Mouse (Mus musculus): ENCODE results near the gene Dcp1b. TPM values are rescaled to one million over a fixed set of nuclear protein-coding genes. Genes with fewer than 3 reads are reported as not detected.

Gene Dcp1b
- polyA plus RNA-seq, 1 experiment from 2014 or later = 11.5 TPM

- Histone ChIP-seq H3K4me1 (ENCODE audit: control insufficient read depth, insufficient read depth, low read length) (no peaks in the 10 kb centered on the region), H3K27ac (ENCODE audit: low read length) (no peak overlapping the region), H3K27me3 (ENCODE audit: control insufficient read depth, insufficient read depth, low read length) (no peaks in the 10 kb centered on the region), H3K36me3 (ENCODE audit: control insufficient read depth, insufficient read depth, low read length) (no peaks in the 10 kb centered on the region), H3K4me3 (ENCODE audit: low read depth, low read length) (no peak overlapping the region), H3K4me2 (replicated peaks; ENCODE audit: low read depth, low read length) (no peak overlapping the region), H3K9ac (replicated peaks; ENCODE audit: low read depth, low read length) (no peak overlapping the region), H3K9me3 (ENCODE audit: control insufficient read depth, low read depth, low read length) (no peaks in the 10 kb centered on the region; the same call in 1 of the 2 replicates)
- no peak for ATAC-seq (ENCODE audit: insufficient number of reproducible peaks, insufficient read depth, low FRiP score, low read depth)
- 43% methylated on average over 21 of the region's 21 CpGs for WGBS
These were observed 66.0 kb downstream of the Dcp1b start for GRCm38 (mm10) chr6:119240871-119241705.

DNA sequence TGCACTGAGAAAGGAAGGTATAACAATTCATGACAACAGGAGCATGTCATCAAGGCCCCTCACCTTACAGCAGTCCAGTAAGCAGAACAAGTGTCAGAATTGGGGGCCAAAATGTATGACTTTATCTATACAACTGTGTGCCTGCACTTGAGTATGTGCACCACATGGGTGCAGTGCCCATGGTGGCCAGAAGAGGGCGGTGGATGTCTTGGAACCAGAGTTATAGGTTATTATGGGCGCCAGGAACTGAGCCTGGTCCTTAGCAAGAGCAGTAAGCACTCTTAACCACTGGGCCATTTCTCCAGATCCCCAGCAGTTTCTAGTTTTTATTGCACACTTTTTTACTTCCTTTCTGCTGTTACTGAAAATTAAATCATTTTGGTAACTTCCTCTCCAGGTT lies 71.0 kb downstream of the Dcp1b start:
- no peak overlapping the region for H3K4me3 ChIP-seq (ENCODE audit: low read depth, low read length)
- H3K9me3 ChIP-seq (ENCODE audit: control insufficient read depth, low read depth, low read length) = no peaks in the 10 kb centered on the region; the same call in 1 of the 2 replicates
- H3K4me1 ChIP-seq (ENCODE audit: control insufficient read depth, insufficient read depth, low read length) = no peaks in the 10 kb centered on the region
- no peak for ATAC-seq (ENCODE audit: insufficient number of reproducible peaks, insufficient read depth, low FRiP score, low read depth)
- H3K4me2 ChIP-seq (replicated peaks; ENCODE audit: low read depth, low read length) = no peak overlapping the region
- H3K36me3 ChIP-seq (ENCODE audit: control insufficient read depth, insufficient read depth, low read length) = no peaks in the 10 kb centered on the region
- WGBS = 59% methylated on average over 2 of the region's 2 CpGs
- H3K27ac ChIP-seq (ENCODE audit: low read length) = no peak overlapping the region
- no peak overlapping the region for H3K9ac ChIP-seq (replicated peaks; ENCODE audit: low read depth, low read length)
- H3K27me3 ChIP-seq (ENCODE audit: control insufficient read depth, insufficient read depth, low read length) = no peaks in the 10 kb centered on the region

DNA sequence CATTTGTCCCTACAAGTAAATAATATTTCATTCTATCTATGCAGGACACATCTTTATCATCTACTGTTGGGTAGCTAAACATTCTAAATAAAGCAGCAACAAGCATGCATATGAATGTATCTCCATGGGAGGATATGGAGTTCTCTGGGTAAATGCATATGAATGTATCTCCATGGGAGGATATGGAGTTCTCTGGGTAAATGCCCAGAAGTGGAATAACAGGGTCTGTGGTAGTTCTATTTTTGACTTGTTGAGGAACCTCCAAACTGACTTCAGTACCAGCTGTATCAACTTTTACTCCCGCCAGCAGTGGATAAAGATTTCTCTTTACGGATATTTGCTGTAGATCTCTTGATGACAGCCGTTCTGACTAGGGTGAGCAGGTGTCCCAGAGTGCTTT lies 73.5 kb downstream of the Dcp1b start:
- Histone ChIP-seq H3K36me3 (ENCODE audit: control insufficient read depth, insufficient read depth, low read length) (no peaks in the 10 kb centered on the region), H3K4me3 (ENCODE audit: low read depth, low read length) (no peak overlapping the region), H3K9me3 (ENCODE audit: control insufficient read depth, low read depth, low read length) (no peaks in the 10 kb centered on the region; the same call in 1 of the 2 replicates), H3K27me3 (ENCODE audit: control insufficient read depth, insufficient read depth, low read length) (no peaks in the 10 kb centered on the region), H3K27ac (ENCODE audit: low read length) (no peak overlapping the region), H3K9ac (replicated peaks; ENCODE audit: low read depth, low read length) (no peak overlapping the region), H3K4me2 (replicated peaks; ENCODE audit: low read depth, low read length) (no peak overlapping the region), H3K4me1 (ENCODE audit: control insufficient read depth, insufficient read depth, low read length) (no peaks in the 10 kb centered on the region)
- ATAC-seq (ENCODE audit: insufficient number of reproducible peaks, insufficient read depth, low FRiP score, low read depth) = no peak
- WGBS = 79% methylated on average over 3 of the region's 3 CpGs

GRCm38 (mm10) chr6:119249726-119250125 lies 74.7 kb downstream of the Dcp1b start:
- ATAC-seq (ENCODE audit: insufficient number of reproducible peaks, insufficient read depth, low FRiP score, low read depth) = no peak
- WGBS = 89% methylated on average over 10 of the region's 10 CpGs

DNA sequence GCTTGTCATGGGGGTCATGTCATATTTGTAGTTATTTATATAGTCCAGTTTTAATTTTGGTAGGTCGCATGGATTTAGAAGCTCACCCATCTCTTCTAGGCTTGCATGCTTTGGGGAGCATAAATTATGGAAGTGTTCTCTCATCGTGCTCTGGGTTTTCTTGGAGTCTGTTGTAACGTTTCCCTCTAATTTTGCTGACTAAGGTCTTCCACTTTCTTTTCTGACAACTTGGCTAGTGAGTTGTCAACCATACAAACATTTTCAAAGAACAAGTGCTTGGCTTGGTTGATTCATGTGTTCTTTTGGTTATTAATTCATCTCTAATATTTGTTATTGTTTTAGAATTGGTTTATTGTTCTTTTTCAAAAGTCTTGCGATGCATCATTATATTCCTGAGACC lies 76.7 kb downstream of the Dcp1b start:
- Histone ChIP-seq H3K36me3 (ENCODE audit: control insufficient read depth, insufficient read depth, low read length) (no peaks in the 10 kb centered on the region), H3K27ac (ENCODE audit: low read length) (no peak overlapping the region), H3K9ac (replicated peaks; ENCODE audit: low read depth, low read length) (no peak overlapping the region), H3K4me3 (ENCODE audit: low read depth, low read length) (no peak overlapping the region), H3K4me1 (ENCODE audit: control insufficient read depth, insufficient read depth, low read length) (no peaks in the 10 kb centered on the region), H3K9me3 (ENCODE audit: control insufficient read depth, low read depth, low read length) (no peaks in the 10 kb centered on the region), H3K27me3 (ENCODE audit: control insufficient read depth, insufficient read depth, low read length) (no peaks in the 10 kb centered on the region), H3K4me2 (replicated peaks; ENCODE audit: low read depth, low read length) (no peak overlapping the region)
- WGBS = 77% methylated on average over 4 of the region's 4 CpGs
- ATAC-seq (ENCODE audit: insufficient number of reproducible peaks, insufficient read depth, low FRiP score, low read depth) = no peak

More at GRCm38 (mm10) chr6:119249726-119250125, 74.7 kb downstream of the Dcp1b start:
- Histone ChIP-seq H3K36me3 (ENCODE audit: control insufficient read depth, insufficient read depth, low read length) (no peaks in the 10 kb centered on the region), H3K27ac (ENCODE audit: low read length) (no peak overlapping the region), H3K4me2 (replicated peaks; ENCODE audit: low read depth, low read length) (no peak overlapping the region), H3K9ac (replicated peaks; ENCODE audit: low read depth, low read length) (no peak overlapping the region), H3K27me3 (ENCODE audit: control insufficient read depth, insufficient read depth, low read length) (no peaks in the 10 kb centered on the region), H3K4me1 (ENCODE audit: control insufficient read depth, insufficient read depth, low read length) (no peaks in the 10 kb centered on the region), H3K4me3 (ENCODE audit: low read depth, low read length) (no peak overlapping the region), H3K9me3 (ENCODE audit: control insufficient read depth, low read depth, low read length) (no peaks in the 10 kb centered on the region; the same call in 1 of the 2 replicates)

Other genes starting within 250 kb of the Dcp1b start
- 8.4 and 9.8 TPM in 2 replicates for gene Cacna1c, start 21.2 kb downstream of the Dcp1b start, polyA plus RNA-seq (2014; fragmentation: Nextera tagmentation; extraction: Ambion mirVana)
- 0.23 TPM in 1 of 2 replicates, not detected in the other for gene Cacna2d4, start 61.3 kb downstream of the Dcp1b start, polyA plus RNA-seq (2014; fragmentation: Nextera tagmentation; extraction: Ambion mirVana)
- gene Lrtm2, start 155.5 kb downstream of the Dcp1b start, polyA plus RNA-seq (2014; fragmentation: Nextera tagmentation; extraction: Ambion mirVana) = 0.23 and 0.38 TPM in 2 replicates
- 37.5 and 37.9 TPM in 2 replicates for gene Adipor2, start 242.5 kb downstream of the Dcp1b start, polyA plus RNA-seq (2014; fragmentation: Nextera tagmentation; extraction: Ambion mirVana)